Mouse (Mus musculus) kidney, adult 2 months (tissue): ENCODE data around the gene Lclat1.

Experiments used
- CTCF ChIP-seq: fragments of 200-500 bp; conservative IDR thresholded peaks from 2 replicates; pipeline ENCODE4 v1.5.1; 2011; ENCODE audit warnings: low read depth, mild to moderate bottlenecking, control low read depth, low read length, moderate library complexity, mixed read lengths; ENCODE audit not compliant: insufficient read depth, insufficient read length
- POLR2A ChIP-seq: fragments of 200-500 bp; IDR thresholded peaks from one replicate; pipeline ENCODE4 v1.6.1; 2011; ENCODE audit warnings: low read depth, low read length, control low read depth

DNA sequence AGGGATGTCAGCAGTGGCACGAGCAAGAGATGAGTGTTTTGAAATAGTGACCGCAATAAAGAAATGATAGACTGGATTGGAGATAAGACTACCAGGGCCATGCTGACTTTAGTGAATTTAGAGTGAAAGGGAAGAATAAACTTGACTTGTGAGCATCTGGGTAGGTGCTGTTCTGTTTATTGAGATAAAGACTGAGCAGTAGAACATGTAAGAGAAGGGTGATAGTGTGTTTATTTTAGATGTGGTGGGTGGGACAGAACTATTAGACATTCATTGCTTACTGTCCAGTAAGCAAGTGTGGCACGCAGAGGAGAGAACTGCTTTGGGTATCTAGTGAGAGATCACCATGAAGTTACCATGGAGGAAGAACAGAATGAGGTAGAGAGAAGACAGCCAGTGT, 30.4 kb downstream of the Lclat1 start:
- TF ChIP-seq CTCF (no peak), POLR2A (no peak)
